Mouse (Mus musculus) adrenal gland, adult 2 months (tissue): ENCODE results near the gene Apol9b. TPM values are rescaled to one million over a fixed set of nuclear protein-coding genes. Genes with fewer than 3 reads are reported as not detected.
"Not testable (repeated sequence)": the region's sequence is repeated elsewhere in the genome, so short reads cannot be mapped to it uniquely, and the experiment has no call there.

ENCODE experiments used
- DNase-seq: peaks from one replicate; pipeline ENCODE4 v3.0.0; 2021
- long read RNA-seq: library from polyadenylated mRNA; stranded (forward); transcript quantifications from one replicate; pipeline ENCODE4 v2.0.0, GENCODE M21; 2021
- polyA plus RNA-seq: library from polyadenylated mRNA; depleted of rRNA; stranded (reverse); fragments of >200 nt; gene quantifications from 2 replicates; pipeline ENCODE4 v1.2.3, GENCODE M21; 2012; rRNA removed
- total RNA-seq, 2 experiments: library from RNA; stranded (reverse); gene quantifications; 2 replicates each; pipeline ENCODE4 v1.2.3; 2021

Gene Apol9b
- 1 to 10 TPM in 1 of 2 experiments, under 1 TPM in 1; 0.58 to 1.5 TPM for total RNA-seq
- 1.5 and 3.2 TPM in 2 replicates for polyA plus RNA-seq
- long read RNA-seq, result 0 reads

DNA sequence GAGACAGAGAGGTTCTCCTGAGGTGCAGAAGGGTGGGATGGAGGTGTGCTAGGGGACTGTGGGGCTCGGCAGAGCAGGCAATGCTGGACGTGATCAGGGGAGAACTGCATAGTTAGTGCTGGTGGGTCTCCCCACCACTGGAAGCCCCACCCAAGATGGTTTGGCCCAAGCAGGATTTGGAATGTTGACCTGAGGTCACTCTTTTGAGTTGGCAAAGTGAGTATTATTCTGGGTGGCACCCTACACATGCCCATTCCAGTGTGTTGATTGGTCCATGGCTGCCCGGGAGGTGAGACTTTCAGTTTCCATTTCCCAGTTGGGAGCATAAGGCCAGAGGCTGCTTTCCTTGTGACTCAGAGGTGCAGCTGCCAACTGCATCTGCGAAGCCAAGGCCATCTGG lies at the start of gene Apol9b:
Apol9b (plus strand) TSS at position 301 of the 400 bp plus-strand sequence.
- not testable (repeated sequence) for DNase-seq

DNA sequence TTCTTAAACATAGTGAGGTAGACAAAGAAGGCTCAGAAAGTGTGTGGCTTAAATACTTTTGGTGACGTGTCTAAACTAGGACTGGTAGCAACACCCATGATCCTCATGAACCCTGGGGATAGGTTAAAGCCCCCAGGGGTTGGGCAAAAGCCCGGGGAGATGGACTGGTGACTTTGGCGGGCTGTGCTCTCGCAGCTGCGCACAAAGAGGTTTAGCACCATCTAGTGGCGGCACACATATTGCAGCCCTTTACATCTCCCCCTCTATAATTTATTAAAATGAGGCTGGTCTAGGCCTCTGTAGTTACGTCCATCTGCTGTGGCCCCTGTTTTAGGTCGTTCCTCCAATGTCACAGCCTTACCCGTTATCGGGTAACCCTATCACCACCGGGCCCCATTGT lies 44.9 kb upstream of the Apol9b start:
- DNase-seq, result peak; percentile 25

DNA sequence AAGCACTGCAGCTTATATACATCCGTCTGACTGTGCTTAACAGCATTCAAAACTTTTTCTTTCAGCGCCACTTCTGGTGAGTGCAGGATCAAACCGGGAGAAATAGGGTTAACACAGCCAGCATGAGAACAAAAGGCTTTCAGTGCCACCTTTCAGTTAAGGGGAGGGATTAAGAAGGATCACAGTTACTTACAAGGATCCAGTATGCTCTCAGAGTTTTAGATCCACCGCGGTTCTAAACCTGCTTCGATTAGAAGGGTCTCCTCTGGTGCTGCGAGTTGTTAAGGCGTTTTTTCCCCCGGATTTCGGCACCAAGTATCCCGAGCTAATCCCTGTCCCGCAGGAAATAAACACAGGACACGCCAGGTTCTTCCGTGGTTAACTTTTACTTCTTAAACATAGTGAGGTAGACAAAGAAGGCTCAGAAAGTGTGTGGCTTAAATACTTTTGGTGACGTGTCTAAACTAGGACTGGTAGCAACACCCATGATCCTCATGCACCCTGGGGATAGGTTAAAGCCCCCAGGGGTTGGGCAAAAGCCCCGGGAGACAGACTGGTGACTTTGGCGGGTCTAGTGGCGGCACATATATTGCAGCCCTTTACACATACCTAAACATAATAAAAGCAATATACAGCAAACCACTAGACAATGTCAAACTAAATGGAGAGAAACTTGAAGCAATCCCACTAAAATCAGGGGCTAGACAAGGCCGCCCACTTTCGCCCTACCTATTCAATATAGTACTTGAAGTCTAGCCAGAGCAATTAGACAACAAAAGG lies 37.1 kb upstream of the Apol9b start:
- not testable (repeated sequence) for DNase-seq

DNA sequence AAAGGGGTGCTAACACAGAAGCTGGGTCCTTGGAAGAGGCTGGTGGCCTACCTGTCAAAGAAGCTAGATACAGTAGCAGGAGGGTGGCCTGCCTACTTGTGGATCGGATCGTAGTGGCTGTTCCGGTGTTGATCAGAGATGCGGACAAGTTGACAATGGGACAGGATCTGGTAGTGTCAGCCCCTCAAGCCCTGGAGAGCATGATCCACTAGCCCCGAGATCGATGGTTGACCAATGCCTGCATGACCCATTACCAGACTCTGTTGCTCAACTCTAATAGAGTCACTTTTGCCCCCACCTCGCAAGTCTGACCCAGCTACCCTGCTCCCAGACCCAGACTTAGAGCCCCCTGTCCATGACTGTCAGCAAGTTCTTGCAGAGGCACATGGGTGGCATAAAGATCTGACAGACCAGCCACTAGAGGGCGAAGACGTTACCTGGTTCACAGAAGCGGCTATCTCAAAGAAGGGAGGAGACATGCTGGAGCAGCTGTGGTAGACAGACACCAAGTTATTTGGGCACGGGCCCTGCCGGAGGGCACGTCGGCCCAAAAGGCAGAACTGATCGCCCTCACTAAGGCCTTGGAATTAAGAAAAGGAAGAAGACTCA lies 34.0 kb upstream of the Apol9b start:
- DNase-seq, result peak; percentile 36

DNA sequence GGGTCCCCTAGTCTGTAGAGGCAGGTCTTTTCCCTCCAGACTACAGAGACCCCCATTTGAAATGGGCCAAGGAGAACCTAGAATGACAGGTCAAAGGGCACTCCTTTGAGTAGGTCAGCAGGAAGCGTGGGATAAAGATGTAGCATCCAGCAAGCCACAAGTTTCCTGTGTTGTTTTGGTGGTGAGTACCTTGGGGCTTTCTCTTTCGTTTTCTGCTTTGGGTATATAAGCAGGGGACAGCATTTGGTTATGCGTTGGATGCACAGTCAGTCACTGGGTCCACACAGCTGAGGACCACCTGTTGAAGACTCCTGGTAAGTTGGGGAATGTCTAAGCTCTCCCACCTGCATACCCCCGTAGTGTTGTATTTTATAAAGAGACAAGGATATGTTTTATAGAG lies 30.2 kb upstream of the Apol9b start, which contains the start of gene Apol7e:
Apol7e (plus strand) TSS at position 202 of the 400 bp plus-strand sequence.
- DNase-seq, result not testable (repeated sequence)

DNA sequence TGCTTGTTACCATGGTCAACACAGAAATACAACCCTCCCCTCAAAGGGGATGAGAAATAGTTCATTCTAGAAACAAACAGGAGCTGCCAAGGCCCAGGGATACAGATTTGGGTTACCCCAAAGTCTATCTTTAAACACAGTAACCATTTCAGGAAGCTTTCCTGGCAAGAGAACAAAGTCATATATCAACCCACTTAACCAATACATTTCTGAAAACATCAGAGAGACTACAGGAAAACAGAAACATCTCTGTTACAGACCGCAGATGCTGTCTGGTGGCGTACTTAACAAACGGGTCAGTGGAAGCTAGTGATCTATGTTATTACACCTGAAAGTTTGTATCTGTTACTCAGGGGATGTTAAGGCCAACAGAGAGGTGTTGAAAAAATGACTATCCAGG lies 23.5 kb upstream of the Apol9b start:
- not testable (repeated sequence) for DNase-seq

DNA sequence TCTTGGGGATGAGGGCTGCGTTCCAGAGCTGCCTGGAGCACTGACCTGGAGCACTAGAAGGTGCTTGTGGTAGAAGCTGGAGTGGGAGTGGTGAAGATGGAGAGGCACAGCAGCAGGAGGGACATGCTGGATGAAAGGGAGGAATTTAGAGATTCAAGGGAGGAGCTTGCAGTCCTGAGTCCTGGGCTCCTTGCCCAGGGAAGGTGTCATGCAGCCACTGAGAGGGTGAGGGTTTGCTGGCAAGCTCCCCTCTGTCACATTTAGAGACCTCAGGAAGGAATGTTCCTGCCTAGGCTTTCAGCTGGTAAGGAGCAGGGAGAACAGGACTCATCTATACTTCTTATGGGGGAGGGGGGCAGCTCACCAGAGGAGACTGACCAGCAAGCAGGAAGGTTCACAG lies 19.9 kb upstream of the Apol9b start:
- not testable (repeated sequence) for DNase-seq

DNA sequence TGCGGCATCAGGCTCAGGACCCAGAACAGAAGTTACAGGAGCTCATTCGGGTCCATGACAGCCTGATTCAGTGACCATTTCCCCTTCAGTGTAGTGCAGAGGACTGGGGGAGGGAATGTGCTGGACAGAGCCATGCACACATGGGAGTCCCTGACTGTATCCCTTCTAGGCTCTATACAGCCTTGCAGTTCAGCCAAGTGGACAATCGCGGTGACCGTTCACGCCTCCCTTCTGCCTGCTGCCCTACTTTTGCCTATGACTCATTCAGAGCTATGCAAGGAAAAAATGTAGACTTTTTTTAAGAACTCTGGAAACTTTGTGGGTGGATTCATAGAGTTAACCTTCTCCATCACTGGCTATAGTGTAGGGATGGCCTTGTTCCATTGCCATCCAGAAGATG lies 10.6 kb upstream of the Apol9b start:
- DNase-seq, result not testable (repeated sequence)

DNA sequence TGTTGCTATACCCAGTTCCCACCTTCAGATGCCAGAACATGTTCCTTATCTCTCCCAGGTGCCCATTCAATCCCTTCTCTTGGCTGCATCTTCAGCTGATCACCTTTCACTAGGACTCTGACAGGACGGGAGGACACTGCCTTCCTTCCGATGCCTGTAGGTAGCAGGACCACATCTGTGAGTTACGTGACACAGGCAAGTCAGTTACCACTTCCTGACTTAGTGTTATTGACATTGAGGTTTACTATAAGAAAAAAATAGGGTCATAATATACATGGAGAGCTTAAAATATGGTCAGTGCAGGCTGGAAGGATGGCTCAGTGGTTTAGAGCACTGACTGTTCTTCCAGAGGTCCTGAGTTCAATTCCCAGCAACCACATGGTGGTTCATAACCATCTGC lies 7.3 kb upstream of the Apol9b start:
- DNase-seq, result not testable (repeated sequence)

DNA sequence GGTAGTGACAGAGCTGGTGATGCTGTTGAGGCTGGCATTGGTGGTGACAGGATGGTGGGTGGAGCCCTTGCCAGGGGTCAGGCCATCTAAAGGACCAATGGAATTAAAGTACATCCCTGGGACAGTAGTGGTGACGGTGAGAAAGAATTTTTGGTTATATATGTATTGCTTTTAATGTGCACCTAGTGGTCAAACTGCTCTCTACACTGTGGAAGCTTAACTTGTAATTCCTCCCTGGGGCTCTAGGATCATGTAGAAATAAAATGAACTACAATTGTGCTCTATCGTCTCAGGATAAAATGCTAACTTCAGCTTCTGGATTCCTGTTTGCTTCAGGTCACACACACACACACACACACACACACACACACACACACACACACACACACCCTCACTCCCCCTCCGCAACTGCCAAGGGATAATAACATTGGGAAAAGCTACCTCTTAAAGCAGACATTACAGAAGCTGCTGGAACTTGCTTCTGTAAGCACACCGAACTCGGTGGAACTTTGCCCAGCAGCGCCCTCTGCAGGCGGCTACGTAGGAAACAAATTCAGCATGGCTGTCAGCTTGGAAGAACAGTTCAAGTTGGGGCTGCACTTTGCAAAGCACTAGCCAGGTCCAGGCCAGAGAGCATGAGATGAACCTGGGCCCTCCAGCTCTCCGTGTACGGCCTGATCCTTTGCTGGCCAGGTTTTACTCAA lies 4.5 kb upstream of the Apol9b start:
- DNase-seq, result not testable (repeated sequence)

DNA sequence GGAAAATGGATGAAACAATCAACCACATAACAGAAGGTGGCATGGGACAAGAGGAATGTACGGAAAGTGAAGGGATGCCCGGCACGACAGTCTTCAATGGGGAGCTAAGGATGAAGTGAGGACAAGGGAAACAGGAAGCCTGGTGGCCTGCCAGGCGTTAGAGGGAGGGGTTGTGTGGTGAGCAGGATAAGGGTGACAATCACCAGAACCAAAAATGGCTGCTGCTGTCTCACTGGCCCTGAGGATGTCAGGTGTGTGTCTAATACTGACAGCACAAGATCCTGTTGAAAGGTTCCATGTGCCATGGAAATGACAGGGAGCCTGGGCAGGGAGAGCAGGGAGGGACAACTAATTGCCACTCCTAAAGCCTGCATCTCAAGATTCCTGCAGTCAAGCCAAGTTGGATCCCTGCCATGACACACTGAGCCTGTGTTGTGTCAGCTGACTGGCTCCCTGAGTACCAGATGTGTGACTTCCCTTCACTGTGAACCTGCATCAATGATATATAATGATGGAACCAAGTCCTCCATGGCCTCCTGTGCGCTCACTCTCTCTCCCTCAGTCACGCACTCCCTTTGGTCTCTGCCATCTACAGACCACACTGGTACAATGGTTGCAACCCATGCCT lies 3.3 kb upstream of the Apol9b start:
- DNase-seq, result not testable (repeated sequence)

DNA sequence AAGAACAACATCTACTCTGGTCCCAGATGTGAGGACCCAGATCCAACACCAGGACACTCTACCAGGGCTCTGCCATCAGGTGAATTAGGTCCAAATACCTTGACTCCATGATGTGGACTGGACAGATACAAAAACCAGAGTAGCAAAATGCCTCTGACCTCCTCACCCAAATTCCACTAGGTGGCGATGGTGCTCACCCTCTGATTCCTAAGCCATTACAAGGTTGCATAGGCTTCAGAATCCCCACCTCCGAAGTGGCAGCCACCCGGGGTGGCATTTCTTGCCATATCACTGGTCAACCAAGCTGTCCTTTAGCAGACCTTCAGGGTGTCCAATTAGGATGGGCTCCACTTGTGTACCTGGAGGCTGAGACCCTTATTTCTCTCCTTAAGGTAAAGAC lies 1.7 kb upstream of the Apol9b start:
- not testable (repeated sequence) for DNase-seq

DNA sequence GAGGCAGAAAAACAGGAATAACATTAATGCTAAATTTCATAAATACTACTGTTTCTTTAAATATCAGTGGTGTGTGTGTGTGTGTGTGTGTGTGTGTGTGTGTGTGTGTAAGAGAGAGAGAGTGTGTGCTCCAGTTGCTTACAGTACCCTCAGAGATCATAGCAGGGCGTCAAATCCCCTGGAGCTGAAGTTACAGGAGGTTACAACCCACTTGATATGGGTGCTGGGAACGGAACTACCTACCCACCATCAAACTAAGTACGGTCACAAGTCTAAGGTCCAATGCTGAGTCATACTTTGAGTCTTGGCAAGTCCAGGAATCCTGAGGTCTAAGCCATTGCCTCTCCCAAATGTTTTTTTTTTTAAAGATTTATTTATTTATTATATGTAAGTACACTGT lies 1.1 kb upstream of the Apol9b start:
- not testable (repeated sequence) for DNase-seq

DNA sequence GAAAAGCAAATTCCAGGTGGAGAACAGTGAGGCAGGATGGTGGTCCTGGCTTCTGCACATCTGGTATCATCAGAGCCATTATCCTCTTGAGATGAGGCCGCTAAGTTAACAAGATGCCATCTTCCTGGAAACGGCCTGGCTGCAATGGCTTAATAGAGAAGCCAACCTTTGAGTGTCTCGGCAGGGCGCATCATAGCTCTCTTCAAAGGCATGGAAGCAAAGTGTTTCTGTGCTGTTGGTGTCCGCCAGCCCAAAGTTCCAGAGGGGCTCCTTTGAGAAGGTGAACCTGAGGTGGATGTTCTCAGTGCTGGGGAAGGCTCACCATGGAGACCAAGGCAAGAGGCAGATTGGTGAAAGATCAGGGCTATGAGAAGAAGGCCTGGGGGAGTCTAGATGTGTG lies 2.8 kb downstream of the Apol9b start:
- no peak for DNase-seq

DNA sequence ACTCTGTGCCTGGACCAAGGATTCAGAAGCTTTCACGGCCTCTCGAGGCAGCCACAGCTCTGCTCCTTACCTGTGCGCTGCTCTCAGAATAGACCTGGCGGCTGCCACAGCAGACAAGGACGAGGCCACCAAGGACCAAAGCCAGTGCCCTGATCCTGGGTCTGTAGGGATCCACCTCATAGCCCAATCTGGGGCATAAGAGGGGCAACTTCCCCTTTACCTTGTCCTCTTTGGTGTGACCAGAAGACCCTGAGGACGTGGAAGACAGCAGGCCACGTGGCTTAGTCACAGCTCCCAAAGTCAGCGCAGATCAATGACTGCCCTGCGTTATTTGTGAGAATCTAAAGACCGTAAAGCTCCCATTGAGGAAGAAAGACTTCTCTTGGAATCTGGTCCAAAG lies 4.0 kb downstream of the Apol9b start:
- DNase-seq, result not testable (repeated sequence)

DNA sequence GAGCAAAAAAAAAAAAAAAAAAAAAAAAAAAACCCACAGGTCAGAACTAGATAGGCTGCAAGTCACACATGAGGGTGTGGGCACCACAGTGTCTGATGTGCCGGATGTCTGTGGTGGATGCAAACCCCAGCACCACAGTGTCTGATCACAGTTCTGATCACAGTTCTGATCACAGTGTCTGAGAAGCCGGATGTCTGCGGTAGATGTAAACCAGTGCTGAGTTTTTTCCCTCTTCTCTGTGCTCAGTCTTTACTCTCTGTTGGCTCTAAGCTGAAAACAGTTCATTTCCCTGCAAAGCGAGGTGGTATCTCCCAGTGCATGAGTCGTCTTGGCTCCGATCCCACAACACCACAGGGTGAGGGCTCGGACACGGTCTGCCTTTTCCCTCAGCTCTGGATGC lies 4.5 kb downstream of the Apol9b start:
- not testable (repeated sequence) for DNase-seq

DNA sequence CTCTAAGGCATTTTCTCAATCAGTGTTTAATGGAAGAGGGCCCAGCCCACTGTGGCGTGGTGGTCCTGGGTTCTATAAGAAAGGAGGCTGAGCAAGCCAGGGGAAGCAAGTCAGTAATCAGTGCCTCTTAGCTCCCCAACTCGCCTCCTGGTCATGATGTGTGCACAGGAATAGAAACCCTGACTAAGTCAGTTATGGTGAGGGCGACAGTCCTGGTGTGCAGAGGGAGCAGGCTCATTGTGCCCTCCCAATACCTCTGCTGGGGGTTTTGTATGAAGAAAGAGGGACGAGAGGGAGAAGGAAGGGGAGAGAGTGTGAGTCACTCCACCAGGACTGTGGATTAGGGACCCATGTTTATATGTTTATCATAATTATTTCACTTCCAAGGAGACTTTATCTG lies 5.1 kb downstream of the Apol9b start:
- DNase-seq, result not testable (repeated sequence)

DNA sequence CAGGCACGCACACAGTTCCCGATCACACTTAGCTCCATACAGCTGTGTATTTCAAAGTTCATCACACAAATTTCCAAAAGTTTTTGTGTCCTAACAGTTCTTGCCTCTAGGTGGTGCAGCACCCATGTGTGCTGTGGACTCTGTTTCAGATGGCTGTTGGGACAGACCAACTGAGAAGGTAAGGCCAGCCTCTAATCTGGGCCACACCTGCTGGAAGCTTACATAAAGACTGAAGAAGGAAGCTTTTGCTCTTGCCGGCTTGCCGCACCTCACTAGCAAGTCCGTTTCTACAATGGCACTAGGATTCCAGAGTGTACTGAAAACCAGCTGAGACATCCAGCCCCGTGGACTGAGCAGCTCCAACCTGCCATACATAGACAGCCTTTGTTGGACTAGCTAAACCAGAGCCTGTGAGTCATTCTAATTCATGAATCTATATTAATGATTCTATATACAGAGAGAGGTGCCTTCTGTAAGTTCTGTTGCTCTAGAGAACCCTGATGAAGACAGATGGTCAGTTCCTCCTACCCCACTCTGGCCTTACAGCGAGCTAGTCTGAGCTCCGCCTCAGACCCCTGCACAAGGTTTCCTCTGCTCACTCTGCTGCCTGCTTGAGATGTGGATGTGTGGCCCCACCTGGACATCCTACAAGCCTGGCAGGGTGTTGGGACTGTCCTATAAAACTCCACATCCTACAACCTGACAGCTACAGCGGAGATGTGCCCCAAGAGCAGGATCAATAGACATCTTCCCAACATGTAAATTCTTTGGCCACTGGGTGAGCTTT lies 11.9 kb downstream of the Apol9b start:
- no peak for DNase-seq

DNA sequence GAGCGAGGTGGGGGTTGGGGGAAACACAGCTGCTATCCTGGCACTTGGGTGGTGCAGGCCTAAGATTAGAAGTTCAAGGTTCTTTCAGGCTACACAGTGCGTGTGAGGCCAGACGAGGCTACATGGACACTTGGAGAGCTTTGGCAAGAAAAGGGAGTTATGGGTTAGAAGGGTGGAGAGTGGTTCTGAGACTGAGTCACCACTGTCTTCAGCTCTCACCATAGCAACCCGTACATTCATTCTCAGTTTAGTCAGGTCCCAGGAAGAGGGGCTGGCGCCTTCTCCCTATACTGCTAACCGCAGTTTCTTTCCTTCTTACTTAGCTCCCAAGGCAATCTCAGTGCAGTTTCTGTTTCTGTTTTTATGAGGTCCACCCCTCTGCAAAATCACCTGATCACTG lies 12.7 kb downstream of the Apol9b start:
- not testable (repeated sequence) for DNase-seq

DNA sequence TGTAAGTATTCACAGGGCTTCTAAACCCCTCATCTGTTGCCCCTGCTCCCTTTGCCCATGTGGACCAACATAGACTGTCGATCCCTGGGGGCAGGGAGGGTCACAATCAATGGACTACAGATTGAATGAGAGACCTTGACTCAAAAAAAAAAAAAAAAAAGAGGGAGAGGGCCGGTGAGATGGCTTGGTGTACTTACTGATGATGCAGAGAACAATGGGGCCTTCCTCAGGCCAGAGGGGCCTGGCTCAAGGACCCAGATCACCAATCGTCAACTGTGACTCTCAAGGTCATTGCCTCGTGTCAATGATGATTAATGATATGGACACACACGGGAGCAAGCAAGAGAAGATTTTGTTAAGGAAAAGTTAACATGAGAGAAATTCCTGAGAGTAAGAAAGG lies 15.8 kb downstream of the Apol9b start:
- no peak for DNase-seq

DNA sequence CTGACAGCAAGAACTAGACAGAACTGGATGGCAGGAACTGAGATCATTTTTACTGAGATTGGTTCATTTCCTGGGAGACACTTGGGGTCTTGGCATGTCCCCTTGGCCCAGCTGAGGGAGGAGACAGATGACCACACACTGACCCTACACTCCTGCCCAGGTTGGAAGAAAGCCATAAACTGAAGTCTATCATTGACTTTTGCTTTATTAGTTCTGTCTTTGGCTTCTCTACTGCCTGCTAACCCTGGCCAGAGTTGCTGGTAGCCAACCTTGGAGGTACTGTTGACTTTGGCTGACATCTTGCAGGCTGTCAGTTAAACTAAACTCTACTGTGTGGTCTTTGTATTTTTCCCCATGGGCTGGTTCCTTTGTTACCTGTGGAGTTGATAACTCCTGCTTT lies 16.2 kb downstream of the Apol9b start:
- no peak for DNase-seq
